Mouse (Mus musculus): ENCODE data around the gene Adam4. TPM values are rescaled to one million over a fixed set of nuclear protein-coding genes. Genes with fewer than 3 reads are reported as not detected.

Adam4 gene
- polyA plus RNA-seq (2017; shearing (Covaris generic)): not detected

GRCm38 (mm10) chr12:81421846-81422245, at the start of gene Adam4:
Adam4 (minus strand) TSS chr12:81421946.

GRCm38 (mm10) chr12:81379364-81379763, 42.4 kb downstream of the Adam4 start, which contains the start of gene Gm4787:
Gm4787 (minus strand) TSS chr12:81379464.

Other genes starting within 250 kb of the Adam4 start
- not detected for gene Slc8a3, start 88.8 kb downstream of the Adam4 start, polyA plus RNA-seq (2017; shearing (Covaris generic))
- 0.14 TPM for gene Gm4787, start 42.5 kb downstream of the Adam4 start, polyA plus RNA-seq (2017; shearing (Covaris generic))
- gene Cox16, start 63.2 kb upstream of the Adam4 start, polyA plus RNA-seq (2017; shearing (Covaris generic)): 211 TPM
- 8.9 TPM for gene Gm20498, start 111.0 kb upstream of the Adam4 start, polyA plus RNA-seq (2017; shearing (Covaris generic))
- 45.5 TPM for gene Synj2bp, start 111.0 kb upstream of the Adam4 start, polyA plus RNA-seq (2017; shearing (Covaris generic))
- not detected for gene Adam21, start 146.5 kb upstream of the Adam4 start, polyA plus RNA-seq (2017; shearing (Covaris generic))
- gene Med6, start 173.1 kb upstream of the Adam4 start, polyA plus RNA-seq (2017; shearing (Covaris generic)): 28.5 TPM
- not detected for gene Ttc9, start 209.3 kb upstream of the Adam4 start, polyA plus RNA-seq (2017; shearing (Covaris generic))

Data from naive thymus-derived CD4-positive, alpha-beta T cell, adult 5 months (primary cell).